Comparison of ENCODE assay signal across 20 mouse cellular contexts in the genomic region with DNA sequence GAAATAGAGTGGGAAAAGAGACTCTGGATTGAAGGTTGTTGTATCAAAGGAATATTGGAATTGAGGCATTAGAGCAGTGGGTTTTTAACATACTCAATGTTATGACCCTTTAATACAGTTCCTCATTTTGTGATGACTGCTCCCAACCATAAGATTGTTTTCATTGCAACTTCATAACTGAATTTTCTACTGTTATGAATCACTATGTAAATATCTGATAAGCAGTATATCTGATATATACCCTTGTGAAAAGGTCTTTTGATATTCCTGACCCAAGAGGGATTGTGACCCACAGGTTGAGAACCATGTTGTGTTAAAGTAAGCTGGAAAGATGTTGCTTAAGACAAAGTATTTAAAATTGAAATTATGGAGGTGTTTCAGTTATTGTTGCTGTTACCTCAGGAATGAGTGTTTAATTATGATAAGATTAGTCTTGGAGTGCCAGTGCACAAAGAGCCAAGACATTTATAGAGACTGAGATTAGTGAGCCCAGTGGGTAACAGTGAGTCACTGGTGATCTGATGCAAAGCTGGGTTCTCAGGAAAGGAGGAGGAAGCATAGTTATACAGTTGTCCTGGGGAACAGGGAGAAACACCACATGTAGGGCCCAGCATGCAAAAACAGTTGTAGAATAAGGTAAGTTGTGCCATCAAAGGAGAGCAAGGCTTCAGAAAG. TPM values are rescaled to one million over a fixed set of nuclear protein-coding genes. Genes with fewer than 3 reads are reported as not detected.
DNase-seq lines count a peak whose midpoint lies in the region; ATAC-seq and TF ChIP-seq lines count a peak whose summit lies in the region.
"Had no signal": no experiment of that assay in that cellular context is flagged by ENCODE, and none has a peak within 500 bp of the region (broad histone marks: within the 10 kb centered on the region; RNA-seq: fewer than 3 reads in every experiment).

No protein-coding gene starts in this region.

- no peaks in the 10 kb centered on the region for H3K9me3 ChIP-seq in lung, embryonic 16.5 days (ENCODE audit: control insufficient read depth, low read length)
- no peaks in the 10 kb centered on the region for H3K9me3 ChIP-seq in MEL (replicated peaks; ENCODE audit: insufficient read depth, low read length)
- H3K9me3 ChIP-seq in intestine, embryonic 15.5 days: no peaks in the 10 kb centered on the region
- H3K9me3 ChIP-seq in stomach, postnatal 0 days (ENCODE audit: control insufficient read depth, low read length): no peaks in the 10 kb centered on the region
- H3K9me3 ChIP-seq: hindbrain, embryonic 12.5 days; midbrain, embryonic 12.5 days had no signal

- no peak overlapping the region for H3K9ac ChIP-seq in lung, embryonic 16.5 days (ENCODE audit: low read length)
- 0 out of 2 replicates have a peak overlapping the region, but pooled peaks have one; percentile 27 for H3K9ac ChIP-seq in MEL (ENCODE audit: control insufficient read depth, low read depth, low read length, poor library complexity, severe bottlenecking)
- no peak overlapping the region for H3K9ac ChIP-seq in intestine, embryonic 15.5 days
- H3K9ac ChIP-seq in stomach, postnatal 0 days (ENCODE audit: low read length): no peak overlapping the region
- H3K9ac ChIP-seq: hindbrain, embryonic 12.5 days; midbrain, embryonic 12.5 days had no signal

- no peaks in the 10 kb centered on the region for H3K36me3 ChIP-seq in lung, embryonic 16.5 days (ENCODE audit: control insufficient read depth, insufficient read depth, low read length)
- H3K36me3 ChIP-seq in MEL (ENCODE audit: control insufficient read depth in 1 of 2, insufficient read depth in 2 of 2, low read length in 2 of 2): peaks cover 2 to 57% of the 10 kb centered on the region in 2 experiments; a peak in 3 of 4 replicates
- H3K36me3 ChIP-seq in intestine, embryonic 15.5 days: no peaks in the 10 kb centered on the region
- H3K36me3 ChIP-seq in stomach, postnatal 0 days (ENCODE audit: control insufficient read depth, insufficient read depth, low read length): no peaks in the 10 kb centered on the region
- H3K36me3 ChIP-seq: hindbrain, embryonic 12.5 days; midbrain, embryonic 12.5 days had no signal

- no peak for TF ChIP-seq RAD21 in MEL (IDR thresholded peaks at IDR 0.05; ENCODE audit: low read depth, low read length)

- H3K79me2 ChIP-seq in MEL (ENCODE audit: control insufficient read depth, insufficient read depth, low read length, poor library complexity): peaks cover 34% of the 10 kb centered on the region

- no peak overlapping the region for H3K4me2 ChIP-seq in lung, embryonic 16.5 days (ENCODE audit: low read depth, low read length)
- H3K4me2 ChIP-seq in intestine, embryonic 15.5 days (replicated peaks): no peak overlapping the region
- no peak overlapping the region for H3K4me2 ChIP-seq in stomach, postnatal 0 days (replicated peaks; ENCODE audit: low read depth)
- H3K4me2 ChIP-seq: hindbrain, embryonic 12.5 days; midbrain, embryonic 12.5 days had no signal

- no peak for DNase-seq in lung, postnatal 10 days
- DNase-seq in MEL (ENCODE audit: low read depth, low spot score): peak; percentile 82
- peak; percentile 18 for DNase-seq in stomach, postnatal 0 days (ENCODE audit: low spot score)
- DNase-seq in cerebellum, postnatal 36 days: no peak
- no peak for DNase-seq in layer of hippocampus, adult 9-11 months
- DNase-seq: cerebellum, adult 11 months; cerebellum, postnatal 25 days; heart, adult 11 months; left cerebral cortex, postnatal 4 days; lung, postnatal 36 days; right cerebral cortex, postnatal 4 days; thymus, adult 18-20 months had no signal

- H3K27me3 ChIP-seq in lung, embryonic 16.5 days (ENCODE audit: control insufficient read depth, insufficient read depth, low read depth, low read length): no peaks in the 10 kb centered on the region
- no peaks in the 10 kb centered on the region for H3K27me3 ChIP-seq in MEL (ENCODE audit: control insufficient read depth in 1 of 2, insufficient read depth in 2 of 2, low read length in 2 of 2)
- H3K27me3 ChIP-seq in intestine, embryonic 15.5 days (replicated peaks): no peaks in the 10 kb centered on the region
- H3K27me3 ChIP-seq in stomach, postnatal 0 days (ENCODE audit: control insufficient read depth, insufficient read depth, low read length): no peaks in the 10 kb centered on the region
- H3K27me3 ChIP-seq: CH12.LX; hindbrain, embryonic 12.5 days; midbrain, embryonic 12.5 days had no signal

- TF ChIP-seq EP300 in MEL (IDR thresholded peaks at IDR 0.05; ENCODE audit: low read depth in 1 of 2, low read length in 2 of 2): peak; percentile 95 to 96
- no peak for TF ChIP-seq EP300 in stomach, postnatal 0 days (optimal IDR thresholded peaks at IDR 0.05)

- H3K27ac ChIP-seq in lung, embryonic 16.5 days (ENCODE audit: low read length): 0 out of 2 replicates have a peak overlapping the region, but pooled peaks have one; percentile 36
- H3K27ac ChIP-seq in MEL (ENCODE audit: control insufficient read depth, low read depth, low read length): peak overlapping the region; percentile 85
- no peak overlapping the region for H3K27ac ChIP-seq in intestine, embryonic 15.5 days
- no peak overlapping the region for H3K27ac ChIP-seq in stomach, postnatal 0 days (replicated peaks)
- H3K27ac ChIP-seq: hindbrain, embryonic 12.5 days; midbrain, embryonic 12.5 days had no signal

- no peak for TF ChIP-seq CTCF in MEL (IDR thresholded peaks at IDR 0.05 in 2 of 3, conservative IDR thresholded peaks at IDR 0.05 in 1 of 3; ENCODE audit: control insufficient read depth in 1 of 3, insufficient read depth in 1 of 3, low read depth in 2 of 3, low read length in 3 of 3, poor library complexity in 1 of 3, severe bottlenecking in 1 of 3)
- no peak for TF ChIP-seq CTCF in stomach, postnatal 0 days (IDR thresholded peaks at IDR 0.05; ENCODE audit: low read depth)

- H3K4me1 ChIP-seq in lung, embryonic 16.5 days (replicated peaks; ENCODE audit: control insufficient read depth, insufficient read depth, low read length): peaks cover 4% of the 10 kb centered on the region
- H3K4me1 ChIP-seq in MEL (ENCODE audit: control insufficient read depth in 1 of 2, insufficient read depth in 2 of 2, low read length in 2 of 2): peaks cover 8 to 27% of the 10 kb centered on the region in 2 experiments
- no peaks in the 10 kb centered on the region for H3K4me1 ChIP-seq in intestine, embryonic 15.5 days (replicated peaks)
- H3K4me1 ChIP-seq in stomach, postnatal 0 days (replicated peaks; ENCODE audit: control insufficient read depth, insufficient read depth): no peaks in the 10 kb centered on the region
- H3K4me1 ChIP-seq: hindbrain, embryonic 12.5 days; midbrain, embryonic 12.5 days had no signal

- H3K4me3 ChIP-seq in lung, embryonic 16.5 days (ENCODE audit: low read length): no peak overlapping the region
- no peak overlapping the region for H3K4me3 ChIP-seq in MEL (ENCODE audit: control insufficient read depth in 1 of 2, insufficient read depth in 1 of 2, low read depth in 2 of 2, low read length in 2 of 2)
- H3K4me3 ChIP-seq in intestine, embryonic 15.5 days (replicated peaks): no peak overlapping the region
- H3K4me3 ChIP-seq in stomach, postnatal 0 days (ENCODE audit: low read depth, low read length): no peak overlapping the region
- H3K4me3 ChIP-seq: erythroblast, embryonic 14.5 days; hindbrain, embryonic 12.5 days; midbrain, embryonic 12.5 days had no signal

- no peak for TF ChIP-seq POLR2A in MEL (IDR thresholded peaks at IDR 0.05; ENCODE audit: control insufficient read depth in 1 of 2, insufficient read depth in 1 of 2, low read depth in 1 of 2, low read length in 2 of 2, poor library complexity in 1 of 2)

- ATAC-seq in lung, embryonic 16.5 days (ENCODE audit: low read depth): no peak
- peak; percentile 84 for ATAC-seq in intestine, embryonic 15.5 days
- peak; percentile 83 for ATAC-seq in stomach, postnatal 0 days (ENCODE audit: low FRiP score, low TSS enrichment)
- ATAC-seq: forebrain, embryonic 14.5 days; inflammation-experienced regulatory T-cells, adult 6 months had no signal

TF ChIP-seq in MEL, 35 proteins besides CTCF, POLR2A, EP300 and RAD21 (continues in another document):
- TF ChIP-seq USF2 (IDR thresholded peaks at IDR 0.05; ENCODE audit: borderline replicate concordance in 1 of 2, insufficient read depth in 1 of 2, low read depth in 1 of 2, low read length in 2 of 2) (no peak), GATA1 (IDR thresholded peaks at IDR 0.05; ENCODE audit: low read depth, low read length) (peak; percentile 85), POLR2AphosphoS5 (IDR thresholded peaks at IDR 0.05; ENCODE audit: borderline replicate concordance, low read depth, low read length) (no peak), MXI1 (IDR thresholded peaks at IDR 0.05; ENCODE audit: low read depth, low read length) (peak; percentile 44; the same call in 1 of the 2 replicates), MYB (IDR thresholded peaks at IDR 0.05; ENCODE audit: low read depth, low read length) (peak; percentile 81; the same call in 1 of the 2 replicates), SIN3A (IDR thresholded peaks at IDR 0.05; ENCODE audit: low read length) (peak; percentile 61), NRF1 (IDR thresholded peaks at IDR 0.05; ENCODE audit: insufficient read depth, low read depth, low read length, poor library complexity, severe bottlenecking) (no peak), TAL1 (IDR thresholded peaks at IDR 0.05; ENCODE audit: low read length) (peak; percentile 73), POLR2AphosphoS2 (IDR thresholded peaks at IDR 0.05; ENCODE audit: low read length) (no peak), NELFE (IDR thresholded peaks at IDR 0.05; ENCODE audit: low read depth, low read length) (no peak), GABPA (IDR thresholded peaks at IDR 0.05; ENCODE audit: low read depth, low read length) (no peak), ZNF384 (IDR thresholded peaks at IDR 0.05; ENCODE audit: low read depth, low read length) (no peak), BHLHE40 (IDR thresholded peaks at IDR 0.05; ENCODE audit: borderline replicate concordance, low read depth, low read length) (no peak), RCOR1 (IDR thresholded peaks at IDR 0.05; ENCODE audit: low read depth, low read length) (peak; percentile 93), MYC (IDR thresholded peaks at IDR 0.05; ENCODE audit: low read depth, low read length) (0 out of 2 replicates have a peak, but pooled peaks have one; percentile 32), ETS1 (IDR thresholded peaks at IDR 0.05; ENCODE audit: low read depth, low read length) (peak; percentile 77), JUND (IDR thresholded peaks at IDR 0.05; ENCODE audit: low read depth, low read length) (peak; percentile 78; the same call in 1 of the 2 replicates), ZC3H11A (IDR thresholded peaks at IDR 0.05; ENCODE audit: low read depth, low read length) (no peak)

RNA-seq across cellular contexts. Expression of a gene that starts 25.6 kb away (rescaled TPM):
- 15.3 and 15.7 TPM in 2 replicates for polyA plus RNA-seq in lung, embryonic 16.5 days (2015; fragmentation: Nextera tagmentation; extraction: Ambion mirVana)
- 10.9 and 12.2 TPM in 2 replicates for total RNA-seq in MEL (2012; rRNA removed)
- 10 to 100 TPM; 14.4 to 46.4 TPM for polyA plus RNA-seq in MEL (2012; ENCODE audit: insufficient read depth in 1 of 2, insufficient read length in 2 of 2, low read depth in 1 of 2, low replicate concordance in 2 of 2, missing spikeins in 1 of 2)
- polyA plus RNA-seq in intestine, embryonic 15.5 days (2015; fragmentation: Nextera tagmentation; extraction: Ambion mirVana): 17.9 and 19.7 TPM in 2 replicates
- 12.1 and 13.3 TPM in 2 replicates for polyA plus RNA-seq in stomach, postnatal 0 days (2015; fragmentation: Nextera tagmentation; extraction: Ambion mirVana)

Comparison
In these comparisons a context has a peak if more than half of its experiments do, and no peak if none do; other contexts are left out.
1. H3K27ac ChIP-seq: peak in lung, embryonic 16.5 days (single experiment) and MEL (single experiment); none in intestine, embryonic 15.5 days (single experiment) and stomach, postnatal 0 days (single experiment).
2. DNase-seq: peak in MEL (single experiment) and stomach, postnatal 0 days (single experiment); none in lung, postnatal 10 days (single experiment), cerebellum, postnatal 36 days (0 of 2) and layer of hippocampus, adult 9-11 months (single experiment).